Mouse (Mus musculus) lung, postnatal 0 days (tissue): ENCODE results near the gene Cdc42ep1. TPM values are rescaled to one million over a fixed set of nuclear protein-coding genes. Genes with fewer than 3 reads are reported as not detected.

Source experiments
- ATAC-seq: fragments of 200-750 bp; cut with Nextera tagmentation; 2 replicates; pipeline ENCODE4 v1.8.0; 2017; ENCODE audit warnings: moderate library complexity
- DNase-seq: peaks from one replicate; pipeline ENCODE4 v3.0.0-alpha.2; 2016; ENCODE audit warnings: low spot score
- H3K27ac ChIP-seq: fragments of 300-500 bp; sonication (generic); 2 replicates; pipeline ENCODE4 v1.5.1; 2014; ENCODE audit warnings: antibody characterized with exemption, mild to moderate bottlenecking, low read length, mixed read lengths
- H3K27me3 ChIP-seq: fragments of 300-500 bp; sonication (generic); replicated peaks from 2 replicates; pipeline ENCODE4 v1.6.1; 2014; ENCODE audit warnings: low read length, mixed read lengths; ENCODE audit not compliant: insufficient read depth
- H3K36me3 ChIP-seq: fragments of 300-500 bp; sonication (generic); 2 replicates; pipeline ENCODE4 v1.6.1; 2014; ENCODE audit warnings: low read length, mixed read lengths; ENCODE audit not compliant: insufficient read depth
- H3K4me1 ChIP-seq: fragments of 300-500 bp; sonication (generic); 2 replicates; pipeline ENCODE4 v1.6.1; 2014; ENCODE audit warnings: antibody characterized with exemption, low read depth, low read length, mixed read lengths; ENCODE audit not compliant: insufficient read depth
- H3K4me2 ChIP-seq: fragments of 300-500 bp; sonication (generic); replicated peaks from 2 replicates; pipeline ENCODE4 v1.6.1; 2014; ENCODE audit warnings: low read depth, mild to moderate bottlenecking, low read length, moderate library complexity, mixed read lengths
- H3K4me3 ChIP-seq: fragments of 300-500 bp; sonication (generic); 2 replicates; pipeline ENCODE4 v1.5.1; 2014; ENCODE audit warnings: low read depth, low read length
- H3K9ac ChIP-seq: fragments of 300-500 bp; sonication (generic); replicated peaks from 2 replicates; pipeline ENCODE4 v1.6.1; 2014; ENCODE audit warnings: low read depth, mild to moderate bottlenecking
- H3K9me3 ChIP-seq: fragments of 300-500 bp; sonication (generic); 2 replicates; pipeline ENCODE4 v1.6.1; 2016; ENCODE audit warnings: low read length, mixed read lengths
- CTCF ChIP-seq: IDR thresholded peaks from 2 replicates; pipeline ENCODE4 v1.5.1; 2016; ENCODE audit warnings: antibody characterized with exemption, mild to moderate bottlenecking
- EP300 ChIP-seq: IDR thresholded peaks from 2 replicates; pipeline ENCODE4 v1.6.1; 2016; ENCODE audit warnings: antibody characterized with exemption, mild to moderate bottlenecking, control low read depth
- WGBS: fragments of 180-500 bp; shearing (Covaris S2); extraction: QIAGEN DNeasy Blood & Tissue Kit; methylation state at CpG from one replicate; pipeline ENCODE4 v1.1.7; 2014; 5-methylcytosine and 5-hydroxymethylcytosine counted together
- polyA plus RNA-seq: library from polyadenylated mRNA; unstranded; fragments of >200 nt; fragmentation: Nextera tagmentation; extraction: Ambion mirVana; gene quantifications from 2 replicates; pipeline ENCODE4 v1.2.1, GENCODE M21; 2015

Gene Cdc42ep1
- polyA plus RNA-seq, 1 experiment from 2014 or later: 109 TPM

- TF ChIP-seq CTCF (no peak), EP300 (peak; percentile 68; the same call in 1 of the 2 replicates)
- WGBS: 15% methylated on average over 8 of the region's 8 CpGs
- Histone ChIP-seq H3K9ac (no peak overlapping the region), H3K9me3 (no peaks in the 10 kb centered on the region), H3K4me2 (no peak overlapping the region), H3K27me3 (no peaks in the 10 kb centered on the region), H3K4me1 (peaks cover 30% of the 10 kb centered on the region), H3K27ac (peak overlapping the region; percentile 96), H3K36me3 (no peaks in the 10 kb centered on the region), H3K4me3 (no peak overlapping the region)
- ATAC-seq (peak; percentile 42), DNase-seq (peak; percentile 89)
Observed at GRCm38 (mm10) chr15:78836086-78836621, 6.3 kb upstream of the Cdc42ep1 start.

- no peak for ATAC-seq
- Histone ChIP-seq H3K9me3 (no peaks in the 10 kb centered on the region), H3K4me2 (no peak overlapping the region), H3K9ac (no peak overlapping the region), H3K36me3 (no peaks in the 10 kb centered on the region), H3K4me1 (peaks cover 25% of the 10 kb centered on the region; the same call in 1 of the 2 replicates), H3K4me3 (no peak overlapping the region), H3K27ac (peak overlapping the region; percentile 48), H3K27me3 (no peaks in the 10 kb centered on the region)
- TF ChIP-seq EP300: no peak
- 13% methylated on average over 2 of the region's 2 CpGs for WGBS
- peak; percentile 54 for DNase-seq
Observed at GRCm38 (mm10) chr15:78839744-78840143, 2.7 kb upstream of the Cdc42ep1 start.

- TF ChIP-seq EP300 (peak; percentile 87), CTCF (no peak)
- Histone ChIP-seq H3K4me2 (no peak overlapping the region), H3K9me3 (no peaks in the 10 kb centered on the region), H3K4me3 (no peak overlapping the region), H3K27ac (peak overlapping the region; percentile 97), H3K27me3 (no peaks in the 10 kb centered on the region), H3K36me3 (no peaks in the 10 kb centered on the region), H3K9ac (no peak overlapping the region), H3K4me1 (peaks cover 24% of the 10 kb centered on the region; the same call in 1 of the 2 replicates)
- DNase-seq (peak; percentile 94), ATAC-seq (peak; percentile 11)
- WGBS: 35% methylated on average over 3 of the region's 3 CpGs
Observed at GRCm38 (mm10) chr15:78840241-78840640, 2.2 kb upstream of the Cdc42ep1 start.

GRCm38 (mm10) chr15:78840751-78841150 is 1.7 kb upstream of the Cdc42ep1 start:
- ATAC-seq (no peak), DNase-seq (no peak)
- H3K4me1 ChIP-seq: peaks cover 25% of the 10 kb centered on the region; the same call in 1 of the 2 replicates
- H3K4me2 ChIP-seq: no peak overlapping the region
- no peaks in the 10 kb centered on the region for H3K27me3 ChIP-seq
- H3K36me3 ChIP-seq: no peaks in the 10 kb centered on the region
- peak overlapping the region; percentile 97 for H3K27ac ChIP-seq
- no peaks in the 10 kb centered on the region for H3K9me3 ChIP-seq
- H3K4me3 ChIP-seq: no peak overlapping the region
- no peak overlapping the region for H3K9ac ChIP-seq
- WGBS: 58% methylated on average over 11 of the region's 11 CpGs
- TF ChIP-seq EP300 (no peak), CTCF (no peak)

- Histone ChIP-seq H3K27ac (peak overlapping the region; percentile 97), H3K36me3 (0 out of 2 replicates have a peak, but pooled peaks cover 3% of the 10 kb centered on the region), H3K9me3 (no peaks in the 10 kb centered on the region), H3K27me3 (no peaks in the 10 kb centered on the region), H3K9ac (no peak overlapping the region), H3K4me1 (peaks cover 30% of the 10 kb centered on the region), H3K4me2 (no peak overlapping the region), H3K4me3 (no peak overlapping the region)
- ATAC-seq: no peak
- WGBS: 49% methylated on average over 6 of the region's 6 CpGs
- TF ChIP-seq CTCF: no peak
- no peak for TF ChIP-seq EP300
- DNase-seq: no peak
Observed at GRCm38 (mm10) chr15:78841161-78841790, 1.1 kb upstream of the Cdc42ep1 start.

- peak; percentile 72 for DNase-seq
- Histone ChIP-seq H3K4me3 (peak overlapping the region; percentile 76), H3K27ac (peak overlapping the region; percentile 97), H3K4me1 (peaks cover 37% of the 10 kb centered on the region), H3K4me2 (peak overlapping the region; percentile 78), H3K9ac (peak overlapping the region; percentile 93), H3K36me3 (peaks cover 14% of the 10 kb centered on the region; the same call in 1 of the 2 replicates), H3K9me3 (no peaks in the 10 kb centered on the region), H3K27me3 (no peaks in the 10 kb centered on the region)
- TF ChIP-seq EP300 (0 out of 2 replicates have a peak, but pooled peaks have one; percentile 20), CTCF (peak; percentile 32)
- ATAC-seq: no peak
- 13% methylated on average over 21 of the region's 21 CpGs for WGBS
Observed at GRCm38 (mm10) chr15:78843581-78844469, 1.4 kb downstream of the Cdc42ep1 start.
